Mouse (Mus musculus): ENCODE data around the gene Dzip1l.

DNA sequence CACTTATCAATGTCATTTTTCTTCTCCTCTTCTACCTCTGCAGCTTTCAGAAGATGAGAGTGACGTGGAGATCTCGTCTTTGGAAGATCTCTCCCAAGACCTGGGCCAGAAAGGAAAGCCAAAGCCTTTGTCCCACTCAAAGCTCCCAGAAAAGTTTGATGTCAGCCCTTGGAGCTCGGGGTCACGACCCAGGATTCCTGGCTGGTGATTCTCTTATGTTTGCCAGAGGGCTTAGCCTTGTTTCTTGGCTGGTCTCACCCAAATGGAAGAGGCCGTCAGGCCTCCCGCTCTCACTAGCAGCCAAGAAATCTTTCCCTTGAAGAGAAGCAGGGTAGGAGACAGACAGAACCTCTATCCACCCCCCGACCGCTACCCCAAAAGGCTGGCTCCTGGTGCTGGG is 38.3 kb downstream of the Dzip1l start:
- TF ChIP-seq CTCF (IDR thresholded peaks at IDR 0.05; ENCODE audit: borderline replicate concordance, control insufficient read depth, extremely low read depth, insufficient read depth, low read length, poor library complexity) = no peak
- no peak for TF ChIP-seq POLR2A (IDR thresholded peaks at IDR 0.05; ENCODE audit: control insufficient read depth, extremely low read depth, insufficient read depth, low read length, poor library complexity)

Measured in thymus, adult 2 months (tissue).